Mouse (Mus musculus): ENCODE data around the gene Cep57.
"Not testable (repeated sequence)": the region's sequence is repeated elsewhere in the genome, so short reads cannot be mapped to it uniquely, and the experiment has no call there.

The Cep57 gene

GRCm38 (mm10) chr9:13794756-13795155 lies 32.2 kb downstream of the Cep57 start:
- no peak for DNase-seq (ENCODE audit: low read depth, low spot score)

DNA sequence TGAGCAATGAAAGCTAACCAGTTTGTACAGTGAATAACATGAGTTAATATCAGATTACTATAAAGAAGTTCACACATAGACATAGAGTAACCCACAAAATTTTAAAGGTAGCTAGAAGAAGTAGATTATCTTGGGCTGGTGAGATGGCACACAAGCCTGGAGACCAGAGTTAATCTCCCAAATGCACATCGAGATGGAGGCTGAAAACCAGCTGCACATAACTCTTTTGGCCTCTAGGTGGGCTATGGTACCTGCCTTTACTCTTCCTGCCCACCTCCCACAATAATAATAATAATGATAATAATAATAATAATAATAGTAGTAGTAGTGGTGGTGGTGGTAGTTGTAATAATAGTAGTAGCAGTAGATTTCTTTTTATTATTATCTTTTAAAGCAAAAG lies 32.6 kb downstream of the Cep57 start:
- no peak for DNase-seq (ENCODE audit: low read depth, low spot score)

DNA sequence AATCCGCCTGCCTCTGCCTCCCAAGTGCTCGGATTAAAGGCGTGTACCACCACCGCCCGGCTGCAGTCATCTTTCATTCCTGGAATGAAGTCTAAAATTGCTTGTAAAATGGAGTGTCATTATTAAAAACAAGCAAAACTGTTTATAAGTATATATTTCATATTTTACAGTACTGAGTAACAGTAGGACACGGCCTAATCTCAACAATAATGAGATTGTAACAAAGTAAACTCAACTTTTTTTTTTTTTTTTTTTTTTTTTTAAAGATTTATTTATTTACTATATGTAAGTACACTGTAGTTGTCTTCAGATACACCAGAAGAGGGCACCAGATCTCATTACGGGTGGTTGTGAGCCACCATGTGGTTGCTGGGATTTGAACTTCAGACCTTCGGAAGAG lies 36.0 kb downstream of the Cep57 start:
- DNase-seq (ENCODE audit: low read depth, low spot score): not testable (repeated sequence)

DNA sequence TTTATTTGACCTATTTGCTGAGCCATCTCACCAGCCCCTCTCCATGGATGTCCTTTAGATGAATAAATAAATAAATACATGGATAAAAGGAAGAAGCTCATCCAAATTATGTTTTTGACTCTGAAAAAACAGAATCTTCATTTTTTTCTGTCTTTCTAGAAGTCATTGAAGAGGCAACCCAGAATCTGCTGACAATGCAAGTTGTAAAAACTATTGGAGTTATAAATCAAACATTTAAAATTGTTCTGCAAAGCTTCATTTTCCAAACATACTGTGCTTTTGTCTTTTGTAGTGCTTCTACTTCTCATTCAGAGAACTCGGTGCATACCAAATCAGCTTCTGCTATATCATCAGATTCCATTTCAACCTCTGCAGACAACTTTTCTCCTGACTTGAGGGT lies 44.9 kb downstream of the Cep57 start:
- no peak for DNase-seq (ENCODE audit: low read depth, low spot score)

- no peak for DNase-seq (ENCODE audit: low read depth, low spot score)
Observed at GRCm38 (mm10) chr9:13774732-13775131, 52.2 kb downstream of the Cep57 start.

DNA sequence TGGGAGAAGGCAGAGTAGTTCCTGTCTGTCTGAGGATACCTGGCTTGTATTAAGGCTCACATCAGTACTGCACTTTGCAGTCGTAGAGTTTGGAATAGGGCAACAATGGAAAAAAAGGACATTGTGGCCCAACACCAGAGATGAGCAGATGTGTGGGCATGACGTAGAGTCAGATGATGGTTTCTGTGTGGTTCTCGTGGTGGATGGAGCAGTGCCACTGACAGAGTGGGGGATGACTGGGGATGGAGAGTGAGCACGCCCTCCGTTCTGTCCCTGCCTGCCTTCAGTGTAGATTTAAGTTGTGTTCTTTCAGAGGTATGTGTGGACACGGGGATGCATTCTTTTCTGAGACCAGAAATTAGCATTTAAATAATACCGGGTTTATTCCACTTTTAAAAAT lies 60.3 kb downstream of the Cep57 start:
- DNase-seq (ENCODE audit: low read depth, low spot score): no peak

DNA sequence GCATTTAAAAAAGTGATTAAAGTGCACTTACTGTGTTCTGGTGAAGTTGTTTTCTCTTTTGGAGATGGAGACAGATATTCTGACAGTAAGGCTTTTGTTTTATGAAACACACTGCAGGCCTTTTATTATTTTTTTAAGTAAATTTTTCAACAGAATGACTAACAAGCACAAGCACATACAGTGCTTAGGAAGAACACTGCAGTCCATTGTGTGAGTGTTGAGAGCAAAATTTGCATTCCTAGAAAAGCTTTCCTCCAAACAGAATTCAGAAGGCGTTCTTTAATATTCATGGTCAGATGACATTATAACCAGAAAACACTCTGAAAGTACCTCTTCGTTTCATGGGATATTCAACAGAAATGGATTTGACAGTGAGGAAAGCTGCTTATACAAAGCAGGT lies 61.3 kb downstream of the Cep57 start:
- no peak for DNase-seq (ENCODE audit: low read depth, low spot score)

- DNase-seq (ENCODE audit: low read depth, low spot score): no peak
Observed at GRCm38 (mm10) chr9:13760430-13760829, 66.5 kb downstream of the Cep57 start.
